Mouse (Mus musculus) stomach, postnatal 0 days (tissue): ENCODE measurements around the gene Gm5799. TPM values are rescaled to one million over a fixed set of nuclear protein-coding genes. Genes with fewer than 3 reads are reported as not detected.

ENCODE experiments used
- polyA plus RNA-seq: library from polyadenylated mRNA; unstranded; fragments of >200 nt; fragmentation: Nextera tagmentation; extraction: Ambion mirVana; gene quantifications from 2 replicates; pipeline ENCODE4 v1.2.1, GENCODE M21; 2015

Gene Gm5799
- polyA plus RNA-seq, 1 experiment from 2014 or later = not detected

Other genes with a start within 250 kb of the Gm5799 start
- gene Gm8127, start 249.7 kb upstream of the Gm5799 start, polyA plus RNA-seq = not detected in 2 replicates
- gene 1700001F09Rik, start 195.8 kb upstream of the Gm5799 start, polyA plus RNA-seq = not detected in 2 replicates
- gene Gm8138, start 127.2 kb upstream of the Gm5799 start, polyA plus RNA-seq = not detected in 2 replicates
- not detected in 2 replicates for gene Gm17654, start 35.6 kb downstream of the Gm5799 start, polyA plus RNA-seq
- gene Gm10375, start 64.4 kb downstream of the Gm5799 start, polyA plus RNA-seq = not detected in 2 replicates
- not detected in 2 replicates for gene Gm8165, start 133.6 kb downstream of the Gm5799 start, polyA plus RNA-seq
- gene Gm7324, start 154.3 kb downstream of the Gm5799 start, polyA plus RNA-seq = 0.55 and 0.74 TPM in 2 replicates
- gene Gm16506, start 183.9 kb downstream of the Gm5799 start, polyA plus RNA-seq = not detected in 2 replicates
- not detected in 2 replicates for gene Gm6526, start 204.3 kb downstream of the Gm5799 start, polyA plus RNA-seq
- gene Gm8180, start 241.2 kb downstream of the Gm5799 start, polyA plus RNA-seq = not detected in 2 replicates